Mouse (Mus musculus): ENCODE results near the gene Tmem267. TPM values are rescaled to one million over a fixed set of nuclear protein-coding genes. Genes with fewer than 3 reads are reported as not detected.

The Tmem267 gene
- total and polyA plus RNA-seq, 3 experiments = 2.3 to 7.1 TPM; not detected in 1

GRCm38 (mm10) chr13:119649699-119650046 is 161.8 kb downstream of the Tmem267 start:
- DNase-seq (ENCODE audit: low spot score) = no peak
- no peaks in the 10 kb centered on the region for H3K4me1 ChIP-seq (ENCODE audit: insufficient read depth, low read depth, low read length)
- H3K4me3 ChIP-seq (ENCODE audit: low read depth, low read length) = no peak overlapping the region
- no peak for ATAC-seq (ENCODE audit: extremely low read depth, insufficient number of reproducible peaks, low FRiP score, poor library complexity, severe bottlenecking)
- TF ChIP-seq CTCF (IDR thresholded peaks at IDR 0.05; ENCODE audit: low read depth, low read length) = no peak
- TF ChIP-seq GATA1 (IDR thresholded peaks at IDR 0.05; ENCODE audit: borderline replicate concordance, low read length) = no peak
- TF ChIP-seq GATA2 (IDR thresholded peaks at IDR 0.05; ENCODE audit: borderline replicate concordance, low read depth, low read length) = no peak
- TF ChIP-seq TAL1 (conservative IDR thresholded peaks at IDR 0.05; ENCODE audit: low read depth, low read length) = no peak
- TF ChIP-seq POLR2AphosphoS5 (IDR thresholded peaks at IDR 0.05; ENCODE audit: insufficient replicate concordance, low read depth, low read length) = no peak
- peaks cover 18% of the 10 kb centered on the region for H3K27me3 ChIP-seq (ENCODE audit: insufficient read depth, low read length)
- H3K9me3 ChIP-seq (replicated peaks) = no peaks in the 10 kb centered on the region
- H3K36me3 ChIP-seq (replicated peaks) = no peaks in the 10 kb centered on the region

GRCm38 (mm10) chr13:119654734-119655133 is 166.9 kb downstream of the Tmem267 start:
- H3K4me1 ChIP-seq (ENCODE audit: insufficient read depth, low read depth, low read length) = no peaks in the 10 kb centered on the region
- ATAC-seq (ENCODE audit: extremely low read depth, insufficient number of reproducible peaks, low FRiP score, poor library complexity, severe bottlenecking) (no peak), DNase-seq (ENCODE audit: low spot score) (no peak)
- H3K9me3 ChIP-seq (replicated peaks) = no peaks in the 10 kb centered on the region
- H3K4me3 ChIP-seq (ENCODE audit: low read depth, low read length) = no peak overlapping the region
- TF ChIP-seq CTCF (IDR thresholded peaks at IDR 0.05; ENCODE audit: low read depth, low read length) (no peak), GATA2 (IDR thresholded peaks at IDR 0.05; ENCODE audit: borderline replicate concordance, low read depth, low read length) (no peak), GATA1 (IDR thresholded peaks at IDR 0.05; ENCODE audit: borderline replicate concordance, low read length) (no peak), POLR2AphosphoS5 (IDR thresholded peaks at IDR 0.05; ENCODE audit: insufficient replicate concordance, low read depth, low read length) (no peak), TAL1 (conservative IDR thresholded peaks at IDR 0.05; ENCODE audit: low read depth, low read length) (no peak)
- H3K36me3 ChIP-seq (replicated peaks) = no peaks in the 10 kb centered on the region
- H3K27me3 ChIP-seq (ENCODE audit: insufficient read depth, low read length) = peaks cover 15% of the 10 kb centered on the region

DNA sequence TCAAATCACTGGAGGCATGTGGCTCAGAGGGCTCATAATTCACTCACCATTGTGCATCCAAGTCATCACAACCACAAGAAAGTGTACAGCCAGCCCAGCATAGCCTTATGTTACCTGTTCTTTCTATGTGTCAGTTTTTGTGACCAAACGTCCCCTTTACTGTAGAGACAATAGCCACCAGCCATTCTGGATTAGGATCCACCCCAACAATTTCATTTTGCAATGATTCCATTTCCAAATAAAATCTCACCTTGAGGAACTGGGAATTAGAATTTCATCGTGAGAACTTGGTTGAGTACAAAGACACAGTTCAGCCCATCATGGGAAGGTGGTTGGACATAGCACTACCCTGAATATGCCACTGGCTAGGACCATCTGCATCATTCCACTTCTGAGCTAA is 168.4 kb downstream of the Tmem267 start:
- H3K4me3 ChIP-seq (ENCODE audit: low read depth, low read length) = no peak overlapping the region
- H3K36me3 ChIP-seq (replicated peaks) = no peaks in the 10 kb centered on the region
- no peak for TF ChIP-seq GATA2 (IDR thresholded peaks at IDR 0.05; ENCODE audit: borderline replicate concordance, low read depth, low read length)
- TF ChIP-seq GATA1 (IDR thresholded peaks at IDR 0.05; ENCODE audit: borderline replicate concordance, low read length) = no peak
- no peak for TF ChIP-seq TAL1 (conservative IDR thresholded peaks at IDR 0.05; ENCODE audit: low read depth, low read length)
- no peak for TF ChIP-seq POLR2AphosphoS5 (IDR thresholded peaks at IDR 0.05; ENCODE audit: insufficient replicate concordance, low read depth, low read length)
- no peak for TF ChIP-seq CTCF (IDR thresholded peaks at IDR 0.05; ENCODE audit: low read depth, low read length)
- DNase-seq (ENCODE audit: low spot score) (no peak), ATAC-seq (ENCODE audit: extremely low read depth, insufficient number of reproducible peaks, low FRiP score, poor library complexity, severe bottlenecking) (no peak)
- H3K4me1 ChIP-seq (ENCODE audit: insufficient read depth, low read depth, low read length) = no peaks in the 10 kb centered on the region
- peaks cover 10% of the 10 kb centered on the region for H3K27me3 ChIP-seq (ENCODE audit: insufficient read depth, low read length)
- no peaks in the 10 kb centered on the region for H3K9me3 ChIP-seq (replicated peaks)

GRCm38 (mm10) chr13:119656846-119657416 is 169.1 kb downstream of the Tmem267 start:
- no peak overlapping the region for H3K4me3 ChIP-seq (ENCODE audit: low read depth, low read length)
- peaks cover 7% of the 10 kb centered on the region for H3K27me3 ChIP-seq (ENCODE audit: insufficient read depth, low read length)
- no peak for TF ChIP-seq GATA2 (IDR thresholded peaks at IDR 0.05; ENCODE audit: borderline replicate concordance, low read depth, low read length)
- no peak for TF ChIP-seq CTCF (IDR thresholded peaks at IDR 0.05; ENCODE audit: low read depth, low read length)
- no peak for TF ChIP-seq GATA1 (IDR thresholded peaks at IDR 0.05; ENCODE audit: borderline replicate concordance, low read length)
- TF ChIP-seq TAL1 (conservative IDR thresholded peaks at IDR 0.05; ENCODE audit: low read depth, low read length) = no peak
- no peak for TF ChIP-seq POLR2AphosphoS5 (IDR thresholded peaks at IDR 0.05; ENCODE audit: insufficient replicate concordance, low read depth, low read length)
- no peaks in the 10 kb centered on the region for H3K4me1 ChIP-seq (ENCODE audit: insufficient read depth, low read depth, low read length)
- DNase-seq (ENCODE audit: low spot score) (no peak), ATAC-seq (ENCODE audit: extremely low read depth, insufficient number of reproducible peaks, low FRiP score, poor library complexity, severe bottlenecking) (no peak)
- H3K36me3 ChIP-seq (replicated peaks) = no peaks in the 10 kb centered on the region
- no peaks in the 10 kb centered on the region for H3K9me3 ChIP-seq (replicated peaks)

Other genes with a start within 250 kb of the Tmem267 start
- 78.9 and 81.1 TPM in 2 replicates for gene Paip1, start 59.4 kb upstream of the Tmem267 start, total RNA-seq (2014; fragmentation: Nextera tagmentation)
- 58.6 and 67.6 TPM in 2 replicates for gene Paip1, start 59.4 kb upstream of the Tmem267 start, total RNA-seq (2017)
- 13.3 and 14.7 TPM in 2 replicates for gene Paip1, start 59.4 kb upstream of the Tmem267 start, polyA plus RNA-seq (2012)
- 51.3 and 58.5 TPM in 2 replicates for gene 4833420G17Rik, start 25.3 kb upstream of the Tmem267 start, total RNA-seq (2014; fragmentation: Nextera tagmentation)
- gene 4833420G17Rik, start 25.3 kb upstream of the Tmem267 start, total RNA-seq (2017) = 37.1 and 45.0 TPM in 2 replicates
- gene 4833420G17Rik, start 25.3 kb upstream of the Tmem267 start, polyA plus RNA-seq (2012) = 3.2 and 4.2 TPM in 2 replicates
- 0.68 TPM in 1 of 2 replicates, not detected in the other for gene 3110070M22Rik, start 344 bp downstream of the Tmem267 start, total RNA-seq (2014; fragmentation: Nextera tagmentation)
- gene 3110070M22Rik, start 344 bp downstream of the Tmem267 start, total RNA-seq (2017) = 0.16 TPM in 1 of 2 replicates, not detected in the other
- gene 3110070M22Rik, start 344 bp downstream of the Tmem267 start, polyA plus RNA-seq (2012) = 0.08 TPM in 1 of 2 replicates, not detected in the other
- gene Ccl28, start 135.8 kb downstream of the Tmem267 start, total RNA-seq (2014; fragmentation: Nextera tagmentation) = not detected in 2 replicates
- 0.05 TPM in 1 of 2 replicates, not detected in the other for gene Ccl28, start 135.8 kb downstream of the Tmem267 start, total RNA-seq (2017)
- gene Ccl28, start 135.8 kb downstream of the Tmem267 start, polyA plus RNA-seq (2012) = not detected in 2 replicates
- 68.6 and 78.9 TPM in 2 replicates for gene Hmgcs1, start 202.3 kb downstream of the Tmem267 start, total RNA-seq (2014; fragmentation: Nextera tagmentation)
- gene Hmgcs1, start 202.3 kb downstream of the Tmem267 start, total RNA-seq (2017) = 259 and 314 TPM in 2 replicates
- 9.4 and 14.6 TPM in 2 replicates for gene Hmgcs1, start 202.3 kb downstream of the Tmem267 start, polyA plus RNA-seq (2012)

All from G1E (cell line).